In the genomic region with DNA sequence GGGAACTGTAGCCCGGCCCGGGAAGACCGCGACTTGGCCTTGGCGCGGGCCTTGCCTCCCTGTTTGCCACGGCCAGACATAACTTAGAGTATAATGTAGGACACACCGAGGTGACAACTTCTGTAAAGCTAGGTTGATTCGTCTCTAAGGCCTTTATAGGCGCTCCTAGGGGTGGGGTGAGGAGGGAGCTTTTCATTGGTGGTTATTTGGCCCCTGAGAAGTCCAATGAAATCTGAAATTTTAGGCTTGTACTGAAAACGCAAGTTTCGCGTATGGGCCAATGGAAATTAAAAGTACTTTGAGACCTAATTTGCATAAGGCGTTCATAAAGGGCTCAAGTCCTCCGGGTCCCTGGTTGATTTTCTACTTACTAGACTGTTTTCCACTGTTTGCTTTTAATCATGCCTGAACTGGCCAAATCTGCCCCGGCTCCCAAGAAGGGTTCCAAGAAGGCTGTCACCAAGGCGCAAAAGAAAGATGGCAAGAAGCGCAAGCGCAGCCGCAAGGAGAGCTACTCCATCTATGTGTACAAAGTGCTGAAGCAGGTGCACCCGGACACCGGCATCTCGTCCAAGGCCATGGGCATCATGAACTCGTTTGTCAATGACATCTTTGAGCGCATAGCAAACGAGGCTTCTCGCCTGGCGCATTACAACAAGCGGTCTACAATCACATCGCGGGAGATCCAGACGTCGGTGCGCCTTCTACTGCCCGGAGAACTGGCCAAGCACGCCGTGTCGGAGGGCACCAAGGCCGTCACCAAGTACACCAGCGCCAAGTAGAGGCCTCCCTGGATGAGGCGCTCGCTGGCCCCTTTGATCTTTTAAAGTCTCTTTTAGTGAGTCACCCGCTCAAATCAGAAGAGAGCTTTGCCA, we compare ENCODE assay signal across 8 mouse cellular contexts. TPM values are rescaled to one million over a fixed set of nuclear protein-coding genes. Genes with fewer than 3 reads are reported as not detected.
A peak's percentile ranks its signal among the peaks of the same experiment; 100 is the strongest.
DNase-seq lines count a peak whose midpoint lies in the region; ATAC-seq lines count a peak whose summit lies in the region.

Gene Hist2h2ac (minus strand): TSS at position 116 of the 875 bp plus-strand sequence.
Gene Hist2h2be (plus strand): TSS at position 355 of the 875 bp plus-strand sequence.

- H3K36me3 ChIP-seq in hindbrain, embryonic 13.5 days: no peaks in the 10 kb centered on the region

- H3K4me1 ChIP-seq in hindbrain, embryonic 13.5 days (replicated peaks): peaks cover 45% of the 10 kb centered on the region

- under 1% methylated on average over 43 of the region's 43 CpGs for WGBS in hindbrain, embryonic 13.5 days

- DNase-seq in R1 (ENCODE audit: low read depth, low spot score): peak; percentile 97
- DNase-seq in cerebellum, postnatal 25 days: peak; percentile 85 to 87
- DNase-seq in frontal cortex, postnatal 14 days (ENCODE audit: low spot score in 2 of 2): peak; percentile 79 to 80
- DNase-seq in layer of hippocampus, postnatal 14 days (ENCODE audit: low spot score in 2 of 2): peak; percentile 84 to 94
- DNase-seq in lung, postnatal 10 days: peak; percentile 94
- peak; percentile 79 for DNase-seq in ovary, postnatal 14 days (ENCODE audit: low spot score)
- DNase-seq in thymus, postnatal 14 days: peak; percentile 92

- ATAC-seq in hindbrain, embryonic 13.5 days (ENCODE audit: low FRiP score): peak; percentile 79

- peak within 1 kb of the TSS; percentile 57 for H3K4me3 ChIP-seq in hindbrain, embryonic 13.5 days

- peak within 1 kb of the TSS; percentile 98 for H3K27ac ChIP-seq in hindbrain, embryonic 13.5 days

- no peaks in the 10 kb centered on the region for H3K9me3 ChIP-seq in hindbrain, embryonic 13.5 days

- peak within 1 kb of the TSS; percentile 82 for H3K9ac ChIP-seq in hindbrain, embryonic 13.5 days

- H3K4me2 ChIP-seq in hindbrain, embryonic 13.5 days: peak within 1 kb of the TSS; percentile 86

- H3K27me3 ChIP-seq in hindbrain, embryonic 13.5 days: 0 out of 2 replicates have a peak, but pooled peaks cover 3% of the 10 kb centered on the region

RNA-seq across cellular contexts. Expression of gene Hist2h2ac, which starts in this region (rescaled TPM):
- polyA plus RNA-seq in hindbrain, embryonic 13.5 days (2015; fragmentation: Nextera tagmentation; extraction: Ambion mirVana): 3.1 and 3.6 TPM in 2 replicates
- total RNA-seq in layer of hippocampus, postnatal 14 days (2021): 10 to 100 TPM; 28.2 to 31.3 TPM

RNA-seq across cellular contexts. Expression of gene Hist2h2be, which starts in this region (rescaled TPM):
- polyA plus RNA-seq in hindbrain, embryonic 13.5 days (2015; fragmentation: Nextera tagmentation; extraction: Ambion mirVana): 4.3 TPM in 2 replicates
- 1 to 10 TPM; 4.0 to 4.8 TPM for total RNA-seq in layer of hippocampus, postnatal 14 days (2021)

Comparison
In these comparisons a context has a peak if more than half of its experiments do, and no peak if none do; other contexts are left out.
1. Peak in every context shown above with its lines: DNase-seq, ATAC-seq, H3K4me3 ChIP-seq and H3K27ac ChIP-seq.